14 mouse cellular contexts compared by ENCODE assay signal in the genomic region with DNA sequence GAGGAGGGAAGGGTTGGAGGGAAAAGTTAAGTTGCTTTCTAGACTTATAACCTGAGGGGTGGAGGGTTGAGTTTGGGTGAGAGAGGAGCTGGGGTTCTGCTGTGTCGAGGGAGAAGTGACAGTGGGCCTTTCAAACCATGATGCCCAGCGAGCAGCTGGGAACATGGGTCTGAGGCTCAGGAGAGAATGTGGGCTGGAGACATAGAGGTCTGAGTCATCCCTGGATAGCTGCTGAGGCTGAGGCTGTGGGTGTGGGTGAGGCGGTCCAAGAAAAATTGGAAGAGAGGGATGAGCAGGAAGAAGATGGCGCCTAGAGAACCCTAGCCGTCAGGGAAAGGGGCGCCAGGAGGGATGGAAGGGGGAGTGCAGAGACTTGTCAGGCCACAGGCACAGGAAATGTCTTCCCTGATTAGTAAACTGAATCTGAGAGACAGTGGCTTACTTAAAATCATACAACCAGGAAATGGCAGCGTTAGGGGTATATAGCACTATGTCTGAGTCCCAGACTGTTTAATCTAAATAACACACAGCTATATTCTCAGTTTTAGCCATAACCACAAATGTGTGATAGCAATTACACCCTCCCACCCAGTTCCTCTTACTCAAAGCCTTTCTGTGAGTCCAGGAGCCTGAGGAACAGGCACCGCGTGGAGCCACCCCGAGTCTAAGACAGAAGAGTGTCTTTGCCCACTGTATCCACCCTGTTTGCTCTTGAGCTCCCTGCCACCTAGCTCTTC. TPM values are rescaled to one million over a fixed set of nuclear protein-coding genes. Genes with fewer than 3 reads are reported as not detected.
DNase-seq lines count a peak whose midpoint lies in the region; ATAC-seq and TF ChIP-seq lines count a peak whose summit lies in the region.
"Had no signal": no experiment of that assay in that cellular context is flagged by ENCODE, and none has a peak within 500 bp of the region (broad histone marks: within the 10 kb centered on the region; RNA-seq: fewer than 3 reads in every experiment).

No protein-coding gene starts in this region.

- H3K9me3 ChIP-seq in hindbrain, embryonic 13.5 days: no peaks in the 10 kb centered on the region
- H3K9me3 ChIP-seq in hindbrain, embryonic 11.5 days (ENCODE audit: control insufficient read depth, low read length): no peaks in the 10 kb centered on the region
- no peaks in the 10 kb centered on the region for H3K9me3 ChIP-seq in MEL (replicated peaks; ENCODE audit: insufficient read depth, low read length)
- H3K9me3 ChIP-seq in hindbrain, postnatal 0 days (ENCODE audit: low read length): no peaks in the 10 kb centered on the region
- no peaks in the 10 kb centered on the region for H3K9me3 ChIP-seq in neural tube, embryonic 15.5 days (replicated peaks)
- H3K9me3 ChIP-seq: embryonic facial prominence, embryonic 15.5 days; limb, embryonic 15.5 days; stomach, embryonic 15.5 days had no signal

- TF ChIP-seq RAD21 in MEL (IDR thresholded peaks at IDR 0.05; ENCODE audit: low read depth, low read length): no peak

- peaks cover 5% of the 10 kb centered on the region; the same call in 1 of the 2 replicates for H3K36me3 ChIP-seq in hindbrain, embryonic 13.5 days
- H3K36me3 ChIP-seq in hindbrain, embryonic 11.5 days (ENCODE audit: control insufficient read depth, insufficient read depth, low read length): no peaks in the 10 kb centered on the region
- H3K36me3 ChIP-seq in MEL (ENCODE audit: control insufficient read depth in 1 of 2, insufficient read depth in 2 of 2, low read length in 2 of 2): peaks cover 0 to 8% of the 10 kb centered on the region in 2 experiments; a peak in 2 of 4 replicates
- H3K36me3 ChIP-seq in hindbrain, postnatal 0 days (ENCODE audit: insufficient read depth, low read length): no peaks in the 10 kb centered on the region
- no peaks in the 10 kb centered on the region for H3K36me3 ChIP-seq in neural tube, embryonic 15.5 days
- H3K36me3 ChIP-seq: embryonic facial prominence, embryonic 15.5 days; limb, embryonic 15.5 days; stomach, embryonic 15.5 days had no signal

- H3K4me1 ChIP-seq in hindbrain, embryonic 13.5 days (replicated peaks): peaks cover 36% of the 10 kb centered on the region
- no peaks in the 10 kb centered on the region; the same call in 1 of the 2 replicates for H3K4me1 ChIP-seq in hindbrain, embryonic 11.5 days (replicated peaks; ENCODE audit: control insufficient read depth, insufficient read depth, low read length)
- H3K4me1 ChIP-seq in MEL (ENCODE audit: control insufficient read depth in 1 of 2, insufficient read depth in 2 of 2, low read length in 2 of 2): peaks cover 0 to 12% of the 10 kb centered on the region in 2 experiments; a peak in 1 of 4 replicates
- peaks cover 9% of the 10 kb centered on the region; the same call in 1 of the 2 replicates for H3K4me1 ChIP-seq in hindbrain, postnatal 0 days (ENCODE audit: insufficient read depth, low read length)
- H3K4me1 ChIP-seq in neural tube, embryonic 15.5 days: peaks cover 26% of the 10 kb centered on the region
- H3K4me1 ChIP-seq: embryonic facial prominence, embryonic 15.5 days; stomach, embryonic 15.5 days had no signal

- DNase-seq in hindbrain, embryonic 11.5 days (ENCODE audit: low spot score): no peak
- peak; percentile 90 for DNase-seq in MEL (ENCODE audit: low read depth, low spot score)
- DNase-seq in hindbrain, postnatal 0 days (ENCODE audit: low spot score): no peak
- no peak for DNase-seq in yolk sac, embryonic 10.5 days (ENCODE audit: low spot score)
- DNase-seq in cerebellum, adult 11 months: no peak
- no peak for DNase-seq in heart, postnatal 36 days
- DNase-seq: cerebellum, adult 11-12 months; lung, postnatal 4 days had no signal

- H3K79me2 ChIP-seq in MEL (ENCODE audit: control insufficient read depth, insufficient read depth, low read length, poor library complexity): no peaks in the 10 kb centered on the region

- H3K27ac ChIP-seq in hindbrain, embryonic 13.5 days: 0 out of 2 replicates have a peak overlapping the region, but pooled peaks have one; percentile 12
- H3K27ac ChIP-seq in hindbrain, embryonic 11.5 days (ENCODE audit: low read depth, low read length): no peak overlapping the region
- H3K27ac ChIP-seq in MEL (ENCODE audit: control insufficient read depth, low read depth, low read length): peak overlapping the region; percentile 25; the same call in 1 of the 2 replicates
- peak overlapping the region; percentile 79; the same call in 1 of the 2 replicates for H3K27ac ChIP-seq in hindbrain, postnatal 0 days
- peak overlapping the region; percentile 51; the same call in 1 of the 2 replicates for H3K27ac ChIP-seq in neural tube, embryonic 15.5 days (replicated peaks)
- H3K27ac ChIP-seq: embryonic facial prominence, embryonic 15.5 days; limb, embryonic 15.5 days; stomach, embryonic 15.5 days had no signal

- H3K4me2 ChIP-seq in hindbrain, embryonic 13.5 days: peak overlapping the region; percentile 44
- no peak overlapping the region for H3K4me2 ChIP-seq in hindbrain, embryonic 11.5 days (replicated peaks; ENCODE audit: low read depth, low read length)
- peak overlapping the region; percentile 51 for H3K4me2 ChIP-seq in hindbrain, postnatal 0 days (ENCODE audit: low read depth, low read length)
- H3K4me2 ChIP-seq in neural tube, embryonic 15.5 days: peak overlapping the region; percentile 57
- H3K4me2 ChIP-seq: embryonic facial prominence, embryonic 15.5 days; limb, embryonic 15.5 days; stomach, embryonic 15.5 days had no signal

- no peak for ATAC-seq in hindbrain, embryonic 13.5 days (ENCODE audit: low FRiP score)
- ATAC-seq in hindbrain, embryonic 11.5 days (ENCODE audit: low FRiP score): no peak
- no peak for ATAC-seq in hindbrain, postnatal 0 days
- ATAC-seq in neural tube, embryonic 15.5 days (ENCODE audit: low FRiP score): no peak
- ATAC-seq: intestine, postnatal 0 days had no signal

- no peak for TF ChIP-seq POLR2A in MEL (IDR thresholded peaks at IDR 0.05; ENCODE audit: control insufficient read depth in 1 of 2, insufficient read depth in 1 of 2, low read depth in 1 of 2, low read length in 2 of 2, poor library complexity in 1 of 2)

- H3K4me3 ChIP-seq in hindbrain, embryonic 13.5 days: no peak overlapping the region
- H3K4me3 ChIP-seq in hindbrain, embryonic 11.5 days (ENCODE audit: low read depth, low read length): no peak overlapping the region
- peak overlapping the region in 1 of 2 experiments; percentile 22; a peak in 2 of 4 replicates for H3K4me3 ChIP-seq in MEL (ENCODE audit: control insufficient read depth in 1 of 2, insufficient read depth in 1 of 2, low read depth in 2 of 2, low read length in 2 of 2)
- no peak overlapping the region for H3K4me3 ChIP-seq in hindbrain, postnatal 0 days (ENCODE audit: low read length)
- 0 out of 2 replicates have a peak overlapping the region, but pooled peaks have one; percentile 24 for H3K4me3 ChIP-seq in neural tube, embryonic 15.5 days (replicated peaks)
- H3K4me3 ChIP-seq: embryonic facial prominence, embryonic 15.5 days; limb, embryonic 15.5 days; stomach, embryonic 15.5 days had no signal

- TF ChIP-seq CTCF in MEL (IDR thresholded peaks at IDR 0.05 in 2 of 3, conservative IDR thresholded peaks at IDR 0.05 in 1 of 3; ENCODE audit: control insufficient read depth in 1 of 3, insufficient read depth in 1 of 3, low read depth in 2 of 3, low read length in 3 of 3, poor library complexity in 1 of 3, severe bottlenecking in 1 of 3): no peak
- no peak for TF ChIP-seq CTCF in hindbrain, postnatal 0 days (IDR thresholded peaks at IDR 0.05; ENCODE audit: low read depth)

- intact Hi-C loops in heart, postnatal 36 days (cut with DNase I): loop anchor here (10.0 kb wide), 1 partner anchor 685 kb away; no protein-coding TSS in a partner anchor

- TF ChIP-seq EP300 in MEL (IDR thresholded peaks at IDR 0.05; ENCODE audit: low read depth in 1 of 2, low read length in 2 of 2): peak; percentile 86 to 93

- peaks cover 22% of the 10 kb centered on the region for H3K27me3 ChIP-seq in hindbrain, embryonic 13.5 days
- H3K27me3 ChIP-seq in hindbrain, embryonic 11.5 days (ENCODE audit: control insufficient read depth, insufficient read depth, low read length): peaks cover 8% of the 10 kb centered on the region
- H3K27me3 ChIP-seq in MEL (ENCODE audit: control insufficient read depth in 1 of 2, insufficient read depth in 2 of 2, low read length in 2 of 2): peaks cover 2 to 5% of the 10 kb centered on the region in 2 experiments; a peak in 2 of 4 replicates
- no peaks in the 10 kb centered on the region for H3K27me3 ChIP-seq in hindbrain, postnatal 0 days (ENCODE audit: insufficient read depth, low read length)
- H3K27me3 ChIP-seq in neural tube, embryonic 15.5 days (replicated peaks): peaks cover 10% of the 10 kb centered on the region
- H3K27me3 ChIP-seq: limb, embryonic 15.5 days; stomach, embryonic 15.5 days had no signal

- H3K9ac ChIP-seq in hindbrain, embryonic 13.5 days: no peak overlapping the region
- H3K9ac ChIP-seq in hindbrain, embryonic 11.5 days (ENCODE audit: low read depth, low read length): no peak overlapping the region
- H3K9ac ChIP-seq in MEL (ENCODE audit: control insufficient read depth, low read depth, low read length, poor library complexity, severe bottlenecking): peak overlapping the region; percentile 43
- H3K9ac ChIP-seq in hindbrain, postnatal 0 days (replicated peaks; ENCODE audit: low read length): no peak overlapping the region
- H3K9ac ChIP-seq in neural tube, embryonic 15.5 days (replicated peaks): no peak overlapping the region
- H3K9ac ChIP-seq: embryonic facial prominence, embryonic 15.5 days; limb, embryonic 15.5 days; stomach, embryonic 15.5 days had no signal

- WGBS in hindbrain, embryonic 13.5 days: 82% methylated on average over 10 of the region's 10 CpGs
- WGBS in hindbrain, embryonic 11.5 days: 81% methylated on average over 10 of the region's 10 CpGs
- 81% methylated on average over 10 of the region's 10 CpGs for WGBS in hindbrain, postnatal 0 days
- 83% methylated on average over 10 of the region's 10 CpGs for WGBS in neural tube, embryonic 15.5 days

RNA-seq across cellular contexts. Expression of gene Celf6, which starts 12.2 kb away (rescaled TPM):
- 35.4 and 39.3 TPM in 2 replicates for polyA plus RNA-seq in hindbrain, embryonic 13.5 days (2015; fragmentation: Nextera tagmentation; extraction: Ambion mirVana)
- 10.7 and 12.1 TPM in 2 replicates for polyA plus RNA-seq in hindbrain, embryonic 11.5 days (2014; fragmentation: Nextera tagmentation; extraction: Ambion mirVana)
- not detected in 2 replicates for total RNA-seq in MEL (2012; rRNA removed)
- polyA plus RNA-seq in MEL (2012; ENCODE audit: insufficient read depth in 1 of 2, insufficient read length in 2 of 2, low read depth in 1 of 2, low replicate concordance in 2 of 2, missing spikeins in 1 of 2): under 1 TPM in 1 of 2 experiments, not detected in 1; 0.13 TPM
- 82.3 and 91.7 TPM in 2 replicates for total RNA-seq in hindbrain, postnatal 0 days (2014; rRNA removed)
- 40.1 and 40.9 TPM in 2 replicates for polyA plus RNA-seq in hindbrain, postnatal 0 days (2015; fragmentation: Nextera tagmentation; extraction: Ambion mirVana)
- 30.5 and 35.8 TPM in 2 replicates for polyA plus RNA-seq in neural tube, embryonic 15.5 days (2015; fragmentation: Nextera tagmentation; extraction: Ambion mirVana)
- total RNA-seq in heart, postnatal 36 days (2021): not detected

RNA-seq across cellular contexts. Expression of gene Parp6, which starts 27.2 kb away (rescaled TPM):
- polyA plus RNA-seq in hindbrain, embryonic 13.5 days (2015; fragmentation: Nextera tagmentation; extraction: Ambion mirVana): 185 and 191 TPM in 2 replicates
- polyA plus RNA-seq in hindbrain, embryonic 11.5 days (2014; fragmentation: Nextera tagmentation; extraction: Ambion mirVana): 133 and 134 TPM in 2 replicates
- 5.9 and 6.4 TPM in 2 replicates for total RNA-seq in MEL (2012; rRNA removed)
- polyA plus RNA-seq in MEL (2012; ENCODE audit: insufficient read depth in 1 of 2, insufficient read length in 2 of 2, low read depth in 1 of 2, low replicate concordance in 2 of 2, missing spikeins in 1 of 2): 10 to 100 TPM in 1 of 2 experiments, not detected in 1; 13.8 TPM
- total RNA-seq in hindbrain, postnatal 0 days (2014; rRNA removed): 123 and 129 TPM in 2 replicates
- polyA plus RNA-seq in hindbrain, postnatal 0 days (2015; fragmentation: Nextera tagmentation; extraction: Ambion mirVana): 136 and 156 TPM in 2 replicates
- polyA plus RNA-seq in neural tube, embryonic 15.5 days (2015; fragmentation: Nextera tagmentation; extraction: Ambion mirVana): 180 and 208 TPM in 2 replicates
- 10 to 100 TPM; 16.8 to 21.9 TPM for total RNA-seq in heart, postnatal 36 days (2021)

RNA-seq across cellular contexts. Expression of gene Tmem202, which starts 50.2 kb away (rescaled TPM):
- 0.71 and 0.96 TPM in 2 replicates for polyA plus RNA-seq in hindbrain, embryonic 13.5 days (2015; fragmentation: Nextera tagmentation; extraction: Ambion mirVana)
- 0.14 and 0.15 TPM in 2 replicates for polyA plus RNA-seq in hindbrain, embryonic 11.5 days (2014; fragmentation: Nextera tagmentation; extraction: Ambion mirVana)
- total RNA-seq in MEL (2012; rRNA removed): 0.23 and 0.50 TPM in 2 replicates
- not detected for polyA plus RNA-seq in MEL (2012; ENCODE audit: insufficient read depth in 1 of 2, insufficient read length in 2 of 2, low read depth in 1 of 2, low replicate concordance in 2 of 2, missing spikeins in 1 of 2)
- 1.5 and 3.7 TPM in 2 replicates for total RNA-seq in hindbrain, postnatal 0 days (2014; rRNA removed)
- polyA plus RNA-seq in hindbrain, postnatal 0 days (2015; fragmentation: Nextera tagmentation; extraction: Ambion mirVana): 1.1 and 1.6 TPM in 2 replicates
- polyA plus RNA-seq in neural tube, embryonic 15.5 days (2015; fragmentation: Nextera tagmentation; extraction: Ambion mirVana): 0.83 and 1.3 TPM in 2 replicates
- under 1 TPM; 0.28 to 0.57 TPM for total RNA-seq in heart, postnatal 36 days (2021)
- polyA plus RNA-seq: embryonic facial prominence, embryonic 15.5 days; limb, embryonic 15.5 days; stomach, embryonic 15.5 days had no signal

RNA-seq across cellular contexts. Expression of gene Hexa, which starts 50.5 kb away (rescaled TPM):
- 59.1 and 60.8 TPM in 2 replicates for polyA plus RNA-seq in hindbrain, embryonic 13.5 days (2015; fragmentation: Nextera tagmentation; extraction: Ambion mirVana)
- polyA plus RNA-seq in hindbrain, embryonic 11.5 days (2014; fragmentation: Nextera tagmentation; extraction: Ambion mirVana): 51.2 and 54.9 TPM in 2 replicates
- 38.0 and 44.3 TPM in 2 replicates for total RNA-seq in MEL (2012; rRNA removed)
- 10 to 100 TPM in 1 of 2 experiments, not detected in 1; 54.0 TPM for polyA plus RNA-seq in MEL (2012; ENCODE audit: insufficient read depth in 1 of 2, insufficient read length in 2 of 2, low read depth in 1 of 2, low replicate concordance in 2 of 2, missing spikeins in 1 of 2)
- total RNA-seq in hindbrain, postnatal 0 days (2014; rRNA removed): 52.9 and 54.8 TPM in 2 replicates
- 52.7 and 53.1 TPM in 2 replicates for polyA plus RNA-seq in hindbrain, postnatal 0 days (2015; fragmentation: Nextera tagmentation; extraction: Ambion mirVana)
- 59.9 and 64.3 TPM in 2 replicates for polyA plus RNA-seq in neural tube, embryonic 15.5 days (2015; fragmentation: Nextera tagmentation; extraction: Ambion mirVana)
- total RNA-seq in heart, postnatal 36 days (2021): 10 to 100 TPM; 43.9 to 47.0 TPM

Comparison
In these comparisons a context has a peak if more than half of its experiments do, and no peak if none do; other contexts are left out.
1. RNA of gene Celf6, which starts 12.2 kb away (polyA plus RNA-seq): 40.1 to 40.9 TPM in hindbrain, postnatal 0 days, 30.5 to 35.8 TPM in neural tube, embryonic 15.5 days, 35.4 to 39.3 TPM in hindbrain, embryonic 13.5 days and 10.7 to 12.1 TPM in hindbrain, embryonic 11.5 days; 0.13 TPM in MEL; every median in the first group is over 10 times any median in the second.